In the genomic region with DNA sequence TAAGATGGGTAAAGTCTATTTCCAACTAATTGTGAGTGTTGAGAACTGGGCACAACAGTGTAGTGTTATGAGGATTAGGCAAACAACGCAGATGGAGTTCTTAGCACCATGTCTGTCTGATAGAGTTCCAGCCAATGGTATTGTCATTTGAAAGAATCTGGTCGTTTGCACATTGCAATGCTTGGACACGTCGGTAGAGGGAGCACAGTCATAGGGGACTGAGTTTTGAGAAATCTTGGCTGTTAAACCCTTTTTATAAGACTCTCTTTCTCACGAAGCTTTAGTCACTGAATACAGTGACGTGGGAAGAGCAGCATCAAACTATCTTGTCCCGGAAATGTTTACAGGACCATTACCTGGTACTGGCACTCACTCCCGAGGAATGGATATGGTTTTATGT, we compare ENCODE assay signal across 8 mouse cellular contexts. TPM values are rescaled to one million over a fixed set of nuclear protein-coding genes. Genes with fewer than 3 reads are reported as not detected.
DNase-seq lines count a peak whose midpoint lies in the region; ATAC-seq and TF ChIP-seq lines count a peak whose summit lies in the region.

No protein-coding gene starts in this region.

- no peak overlapping the region for H3K27ac ChIP-seq in kidney, embryonic 16.5 days (ENCODE audit: low read length)
- H3K27ac ChIP-seq in bone marrow, adult 2 months (ENCODE audit: control insufficient read depth, insufficient read depth, low read depth, low read length, poor library complexity), result no peak overlapping the region
- H3K27ac ChIP-seq in embryonic fibroblast, embryonic 13.5 days (ENCODE audit: insufficient read depth, low read length), result no peak overlapping the region
- H3K27ac ChIP-seq in hindbrain, postnatal 0 days, result no peak overlapping the region

- TF ChIP-seq CTCF in bone marrow, adult 2 months (IDR thresholded peaks at IDR 0.05; ENCODE audit: control insufficient read depth, insufficient read depth, low read length), result peak; percentile 29; the same call in 1 of the 2 replicates
- TF ChIP-seq CTCF in embryonic fibroblast, embryonic 13.5 days (IDR thresholded peaks at IDR 0.05; ENCODE audit: borderline replicate concordance, insufficient read depth, low read length), result peak; percentile 17; the same call in 1 of the 2 replicates
- TF ChIP-seq CTCF in hindbrain, postnatal 0 days (IDR thresholded peaks at IDR 0.05; ENCODE audit: low read depth), result peak; percentile 86

- DNase-seq in kidney, adult 11 months, result peak; percentile 17
- peak; percentile 80 for DNase-seq in hindbrain, postnatal 0 days (ENCODE audit: low spot score)
- peak; percentile 50 to 84 for DNase-seq in left cerebral cortex, postnatal 25 days (ENCODE audit: low spot score in 2 of 2)
- DNase-seq in natural killer cell, adult 2 months (ENCODE audit: low spot score in 2 of 2), result peak; percentile 77 to 83
- DNase-seq in thymus, postnatal 0 days (ENCODE audit: low spot score), result peak; percentile 83

- peaks cover 3% of the 10 kb centered on the region; the same call in 1 of the 2 replicates for H3K4me1 ChIP-seq in kidney, embryonic 16.5 days (ENCODE audit: insufficient read depth, low read length)
- no peaks in the 10 kb centered on the region; the same call in 1 of the 2 replicates for H3K4me1 ChIP-seq in bone marrow, adult 2 months (ENCODE audit: control insufficient read depth, insufficient read depth, low read length)
- no peaks in the 10 kb centered on the region for H3K4me1 ChIP-seq in embryonic fibroblast, embryonic 13.5 days (ENCODE audit: control insufficient read depth, insufficient read depth, low read length)
- no peaks in the 10 kb centered on the region for H3K4me1 ChIP-seq in hindbrain, postnatal 0 days (ENCODE audit: insufficient read depth, low read length)

- 23% methylated on average over 8 of the region's 8 CpGs for WGBS in kidney, embryonic 16.5 days
- 11% methylated on average over 8 of the region's 8 CpGs for WGBS in bone marrow, adult 2 months
- WGBS in hindbrain, postnatal 0 days, result 27% methylated on average over 8 of the region's 8 CpGs

- no peak overlapping the region for H3K4me3 ChIP-seq in kidney, embryonic 16.5 days (ENCODE audit: low read length)
- no peak overlapping the region for H3K4me3 ChIP-seq in bone marrow, adult 2 months (replicated peaks; ENCODE audit: control insufficient read depth, low read depth, low read length)
- no peak overlapping the region for H3K4me3 ChIP-seq in embryonic fibroblast, embryonic 13.5 days (ENCODE audit: insufficient read depth, low read length)
- no peak overlapping the region for H3K4me3 ChIP-seq in hindbrain, postnatal 0 days (ENCODE audit: low read length)

- ATAC-seq in kidney, embryonic 16.5 days (ENCODE audit: low FRiP score, low TSS enrichment), result no peak
- ATAC-seq in hindbrain, postnatal 0 days, result no peak

- intact Hi-C loops in left cerebral cortex, postnatal 25 days (cut with DNase I), result loop anchor here (1.0 kb wide), 2 partner anchors 82 to 95 kb away; no protein-coding TSS in a partner anchor

- H3K9me3 ChIP-seq in kidney, embryonic 16.5 days (ENCODE audit: low read length), result no peaks in the 10 kb centered on the region
- no peaks in the 10 kb centered on the region for H3K9me3 ChIP-seq in hindbrain, postnatal 0 days (ENCODE audit: low read length)

- no peak overlapping the region for H3K9ac ChIP-seq in kidney, embryonic 16.5 days (replicated peaks; ENCODE audit: low read length)
- no peak overlapping the region for H3K9ac ChIP-seq in hindbrain, postnatal 0 days (replicated peaks; ENCODE audit: low read length)

- no peaks in the 10 kb centered on the region for H3K36me3 ChIP-seq in kidney, embryonic 16.5 days (ENCODE audit: insufficient read depth, low read length)
- H3K36me3 ChIP-seq in hindbrain, postnatal 0 days (ENCODE audit: insufficient read depth, low read length), result no peaks in the 10 kb centered on the region

- no peak overlapping the region for H3K4me2 ChIP-seq in kidney, embryonic 16.5 days (replicated peaks; ENCODE audit: low read depth, low read length)
- H3K4me2 ChIP-seq in hindbrain, postnatal 0 days (ENCODE audit: low read depth, low read length), result no peak overlapping the region

- H3K27me3 ChIP-seq in kidney, embryonic 16.5 days (ENCODE audit: insufficient read depth, low read length), result no peaks in the 10 kb centered on the region
- H3K27me3 ChIP-seq in hindbrain, postnatal 0 days (ENCODE audit: insufficient read depth, low read length), result no peaks in the 10 kb centered on the region

- no peak for TF ChIP-seq POLR2A in bone marrow, adult 2 months (IDR thresholded peaks at IDR 0.05; ENCODE audit: borderline replicate concordance, control insufficient read depth, low read depth, low read length)
- TF ChIP-seq POLR2A in embryonic fibroblast, embryonic 13.5 days (IDR thresholded peaks at IDR 0.05; ENCODE audit: low read depth, low read length), result no peak

RNA-seq across cellular contexts. Expression of gene Stat4, which starts 17.1 kb away (rescaled TPM):
- 1.2 and 1.7 TPM in 2 replicates for polyA plus RNA-seq in kidney, embryonic 16.5 days (2015; fragmentation: Nextera tagmentation; extraction: Ambion mirVana)
- polyA plus RNA-seq in bone marrow, adult 2 months (2011; ENCODE audit: insufficient read depth, insufficient read length, low replicate concordance, missing spikeins), result 14.9 and 55.4 TPM in 2 replicates
- polyA plus RNA-seq in embryonic fibroblast, embryonic 13.5 days (2011; ENCODE audit: insufficient read length, low read depth, missing spikeins), result not detected in 2 replicates
- 0.07 and 0.78 TPM in 2 replicates for total RNA-seq in hindbrain, postnatal 0 days (2014; rRNA removed)
- 0.31 and 0.40 TPM in 2 replicates for polyA plus RNA-seq in hindbrain, postnatal 0 days (2015; fragmentation: Nextera tagmentation; extraction: Ambion mirVana)
- 1 to 10 TPM; 4.3 to 4.9 TPM for total RNA-seq in left cerebral cortex, postnatal 25 days (2021)
- polyA plus RNA-seq in thymus, postnatal 0 days (2015; fragmentation: Nextera tagmentation; extraction: Ambion mirVana), result 36.8 and 38.6 TPM in 2 replicates

Comparison
In these comparisons a context has a peak if more than half of its experiments do, and no peak if none do; other contexts are left out.
1. DNase-seq: peak in every context shown above with its lines; median percentile 83 in thymus, postnatal 0 days; 80 in hindbrain, postnatal 0 days; 80 in natural killer cell, adult 2 months; 67 in left cerebral cortex, postnatal 25 days; 17 in kidney, adult 11 months.
2. CTCF ChIP-seq: peak in every context shown above with its lines; median percentile 86 in hindbrain, postnatal 0 days; 29 in bone marrow, adult 2 months; 17 in embryonic fibroblast, embryonic 13.5 days.